Mouse (Mus musculus) adrenal gland, adult 8-10 months (tissue): ENCODE measurements around the gene Neu4. TPM values are rescaled to one million over a fixed set of nuclear protein-coding genes. Genes with fewer than 3 reads are reported as not detected.
A peak's percentile ranks its signal among the peaks of the same experiment; 100 is the strongest.
"Not testable (repeated sequence)": the region's sequence is repeated elsewhere in the genome, so short reads cannot be mapped to it uniquely, and the experiment has no call there.

ENCODE experiments used
- DNase-seq: peaks from one replicate; pipeline ENCODE4 v3.0.0; 2022
- total RNA-seq, 4 experiments: library from RNA; stranded (reverse); gene quantifications; 2 replicates each; pipeline ENCODE4 v1.2.4; 2022

Neu4 gene
- total RNA-seq = not detected

DNA sequence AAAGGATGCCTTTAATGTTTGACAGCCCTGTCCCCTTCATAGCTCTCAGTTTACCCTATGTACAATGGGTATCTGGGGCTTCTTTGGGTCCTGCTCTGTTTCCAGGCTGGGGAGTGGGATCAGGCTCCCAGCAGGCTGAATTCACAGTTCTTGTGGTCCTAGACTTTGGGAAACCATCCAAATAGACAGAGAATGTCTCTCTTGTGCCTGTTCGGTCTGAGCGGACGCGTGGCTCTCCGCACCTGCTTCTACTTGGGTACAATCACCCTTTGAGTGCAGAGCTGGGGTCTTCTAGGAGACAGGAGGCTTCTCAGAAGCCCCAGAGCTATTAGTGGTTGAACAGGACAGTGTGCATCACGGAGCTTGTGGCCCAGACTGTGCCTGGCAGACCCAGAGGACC, at the start of gene Neu4:
TSS of gene Neu4 (plus strand) at position 301 of the 400 bp plus-strand sequence.
- DNase-seq = no peak

DNA sequence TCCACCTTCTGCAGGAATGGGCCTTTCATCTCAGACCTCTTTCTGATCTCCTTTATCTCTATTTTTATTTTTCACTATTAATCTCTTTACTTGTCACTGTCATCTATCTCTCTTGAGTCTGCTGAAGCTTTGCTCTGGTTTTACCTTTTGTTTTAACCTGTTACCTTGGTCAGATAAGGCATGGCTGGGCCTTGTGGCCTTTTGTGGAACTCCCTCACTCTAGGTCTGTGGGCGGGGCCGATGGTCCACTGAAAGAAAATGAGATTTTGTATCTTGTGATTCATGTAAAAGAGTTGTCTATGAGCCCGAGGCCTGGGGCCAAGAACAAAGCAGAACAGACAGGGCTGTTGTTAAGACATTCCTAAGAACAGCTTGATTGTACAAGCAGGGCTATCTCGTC, 49.5 kb upstream of the Neu4 start:
- DNase-seq = not testable (repeated sequence)

DNA sequence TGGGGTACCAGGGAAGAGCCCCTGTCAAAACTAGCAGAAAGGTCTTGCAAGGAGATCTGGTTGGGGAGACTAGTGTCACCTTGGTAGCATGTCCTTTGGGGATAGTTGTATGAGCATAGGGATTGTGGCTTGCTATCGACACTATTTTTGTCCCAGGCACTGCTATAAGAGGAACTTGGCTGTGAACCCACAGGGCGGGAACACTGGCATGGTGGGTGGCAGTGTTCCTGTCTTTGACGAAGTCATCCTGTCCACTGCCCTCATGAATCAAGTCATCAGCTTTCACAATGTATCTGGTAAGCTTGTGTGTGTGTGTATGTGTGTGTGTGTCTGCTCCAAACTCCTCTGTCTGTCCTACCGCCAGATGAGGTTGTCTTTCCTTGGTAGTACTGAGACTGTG, 44.5 kb upstream of the Neu4 start:
- not testable (repeated sequence) for DNase-seq

DNA sequence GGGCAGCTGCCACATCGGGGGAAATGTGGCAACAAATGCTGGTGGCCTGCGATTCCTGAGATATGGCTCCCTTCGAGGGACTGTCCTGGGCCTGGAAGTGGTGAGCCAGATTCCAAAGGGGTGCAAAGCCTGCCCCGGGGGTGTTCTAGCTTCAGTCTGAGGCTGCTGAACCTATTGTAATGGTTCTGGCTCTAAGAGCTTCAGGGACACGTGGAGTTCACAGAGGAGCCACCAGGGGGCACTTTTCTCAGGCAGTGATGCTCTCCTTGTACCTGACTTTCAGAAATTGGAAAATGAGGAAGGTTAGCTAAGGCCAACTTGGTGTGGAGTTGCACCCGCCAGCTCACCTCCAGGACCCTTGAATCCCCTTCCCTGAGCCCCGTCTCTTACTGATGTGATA, 42.0 kb upstream of the Neu4 start:
- not testable (repeated sequence) for DNase-seq

DNA sequence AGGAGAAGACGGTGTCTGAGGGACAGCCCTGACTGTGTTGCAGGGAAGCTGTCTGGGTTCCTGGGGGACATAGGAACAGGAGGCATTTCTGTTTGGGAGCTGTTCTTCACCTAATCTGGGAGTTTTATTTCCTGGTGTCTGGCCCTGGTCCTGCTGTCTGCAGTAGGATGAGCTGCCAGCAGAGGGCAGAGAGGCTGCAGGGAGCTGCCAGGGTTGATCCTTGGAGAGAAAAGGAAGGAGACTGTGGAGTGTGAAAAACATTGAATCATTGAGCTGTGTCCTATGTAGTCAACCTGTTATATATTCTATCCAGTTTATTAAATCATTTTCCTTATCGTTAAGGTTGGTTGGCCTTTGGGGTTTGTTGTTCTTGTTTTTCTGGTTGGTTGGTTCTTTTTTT, 39.3 kb upstream of the Neu4 start:
- not testable (repeated sequence) for DNase-seq

DNA sequence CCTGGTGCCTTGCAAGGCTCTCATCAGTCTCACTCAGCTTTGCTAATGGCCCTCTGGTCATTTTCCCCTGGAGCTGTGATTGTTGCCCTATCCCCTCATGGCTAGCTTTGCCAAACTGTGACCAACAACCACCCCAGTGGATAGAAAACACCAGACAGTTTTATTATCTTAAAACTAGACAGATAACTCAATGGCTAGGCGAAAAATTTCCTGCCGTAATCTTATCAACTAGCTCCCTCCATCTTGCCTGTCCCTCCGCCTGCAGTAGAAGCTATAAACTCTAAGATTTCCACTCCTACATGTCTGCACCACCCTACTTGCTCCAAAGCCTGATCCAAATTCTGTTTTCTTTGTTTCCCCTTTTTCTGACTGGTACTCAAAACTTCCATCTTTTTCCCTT, 34.1 kb upstream of the Neu4 start:
- DNase-seq = no peak

DNA sequence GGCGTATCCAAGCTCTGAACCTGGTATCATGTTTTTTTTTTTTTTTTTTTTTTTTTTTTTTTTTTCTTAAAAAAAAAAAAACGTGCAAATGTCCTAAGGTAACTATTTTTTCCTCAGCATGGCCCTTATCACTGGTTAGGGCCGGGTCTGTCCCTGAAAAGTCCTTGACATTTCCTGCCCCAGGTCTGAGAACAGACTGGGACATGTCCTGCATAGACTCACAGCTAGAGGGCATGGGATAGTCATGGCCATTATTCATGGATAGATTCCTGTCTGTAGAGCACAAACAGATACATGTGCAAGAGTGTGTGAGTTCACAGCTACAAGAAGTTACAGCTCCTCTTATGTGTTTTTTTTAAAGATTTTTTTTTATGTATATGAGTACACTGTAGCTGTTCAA, 31.5 kb upstream of the Neu4 start:
- DNase-seq = peak; percentile 21

DNA sequence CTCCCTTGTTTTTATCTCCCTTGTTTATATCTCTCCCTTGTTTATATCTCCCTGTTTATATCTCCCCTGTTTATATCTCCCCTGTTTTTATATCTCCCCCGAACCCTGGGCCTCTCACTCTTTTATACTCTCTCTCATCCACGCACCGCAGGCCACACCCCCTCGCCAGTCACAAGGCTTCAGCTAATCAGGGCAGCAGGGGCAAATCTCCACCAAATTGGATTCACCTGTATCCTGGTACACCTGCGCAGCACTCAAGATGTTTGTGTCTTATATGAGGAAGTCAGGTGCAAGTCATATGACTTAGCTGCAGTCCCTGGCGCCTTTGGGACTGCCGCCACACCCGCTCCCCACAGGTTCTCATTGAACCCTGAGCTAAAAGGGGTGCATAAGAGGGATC, 30.0 kb upstream of the Neu4 start, which contains the start of gene Gal3st2c:
TSS of gene Gal3st2c (plus strand) at position 301 of the 400 bp plus-strand sequence.
- not testable (repeated sequence) for DNase-seq

DNA sequence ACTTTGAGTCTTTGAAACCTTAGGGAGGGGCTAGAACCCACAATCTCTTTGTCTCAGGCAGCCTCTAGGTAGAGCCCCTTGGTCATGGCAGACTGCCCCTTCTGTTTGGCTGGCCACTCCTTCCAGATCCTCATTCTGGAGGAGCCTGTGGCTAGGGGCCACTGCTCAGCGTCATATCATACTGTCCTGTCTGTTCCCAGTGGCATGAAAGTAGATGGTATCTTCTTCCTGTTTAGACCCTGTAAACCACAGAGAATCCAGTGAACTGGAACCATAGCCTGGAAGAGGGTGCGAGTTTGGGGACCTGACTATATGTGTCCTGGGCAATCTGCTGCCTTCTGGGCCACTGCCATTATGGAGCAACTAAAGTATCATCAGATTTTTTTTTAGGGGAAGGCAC, 29.2 kb upstream of the Neu4 start:
- not testable (repeated sequence) for DNase-seq

DNA sequence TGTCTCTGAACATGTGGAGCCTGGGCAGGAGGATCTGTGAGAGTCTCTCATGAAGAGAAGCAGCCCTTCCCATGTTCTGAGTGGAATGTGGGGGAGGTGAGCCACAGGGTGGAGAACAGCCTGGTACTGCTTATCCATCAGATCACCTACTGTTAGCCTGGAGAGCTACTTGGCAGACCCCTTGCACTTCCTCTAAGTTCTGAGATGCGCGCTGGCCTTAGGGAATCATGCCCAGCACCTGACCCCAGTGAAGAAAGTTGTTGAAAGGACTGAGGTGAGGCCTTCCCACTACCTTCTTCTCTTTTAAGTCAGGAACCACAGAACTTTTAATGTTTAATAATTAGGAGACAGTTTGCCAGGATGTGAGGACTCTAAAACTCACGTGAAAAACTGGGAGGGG, 28.8 kb upstream of the Neu4 start:
- DNase-seq = not testable (repeated sequence)

DNA sequence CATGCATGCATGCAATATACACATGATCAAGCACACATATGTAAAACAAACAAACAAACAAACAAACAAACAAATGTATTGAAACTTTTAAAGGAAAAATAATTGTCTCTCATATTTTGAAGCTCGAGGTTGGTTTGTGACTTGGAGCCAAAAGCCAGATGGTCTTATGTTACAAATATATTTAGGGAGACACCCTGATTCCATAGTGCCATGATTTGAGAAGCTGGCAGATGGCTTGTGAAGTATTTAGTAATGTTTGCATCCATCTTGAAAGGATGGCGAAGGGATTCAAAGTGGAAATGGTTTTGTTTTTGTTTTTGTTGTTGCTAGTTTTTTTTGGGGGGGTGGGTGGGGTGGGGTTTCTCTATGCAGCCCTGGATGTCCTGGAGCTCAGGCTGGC, 19.2 kb upstream of the Neu4 start:
- no peak for DNase-seq

DNA sequence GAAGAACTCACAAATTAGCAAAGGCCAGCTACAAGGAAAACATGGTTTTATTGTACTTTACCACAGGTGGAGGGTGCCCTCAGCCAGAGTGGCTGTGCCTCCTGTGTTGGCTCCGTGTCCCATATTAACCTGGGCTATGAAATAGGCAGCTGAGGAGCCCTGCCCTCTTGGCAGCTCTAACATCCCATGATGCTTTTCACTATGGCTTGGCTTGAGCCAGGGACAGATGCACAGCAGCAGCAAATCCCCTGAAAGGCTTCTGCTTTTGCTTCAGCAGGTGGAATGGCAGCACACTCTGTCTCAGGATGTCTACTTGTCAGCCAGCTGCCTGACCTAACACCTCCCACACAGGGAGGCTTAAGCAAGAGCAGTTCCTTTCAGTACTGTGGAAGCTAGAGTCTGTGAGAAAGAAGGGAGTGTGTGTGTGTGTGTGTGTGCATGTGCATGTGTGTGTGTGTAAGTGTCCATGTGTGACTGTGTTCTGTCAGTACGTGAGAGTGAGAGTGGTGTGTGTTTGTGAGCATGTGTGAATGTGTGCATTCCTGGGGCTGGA, 14.2 kb upstream of the Neu4 start:
- not testable (repeated sequence) for DNase-seq

DNA sequence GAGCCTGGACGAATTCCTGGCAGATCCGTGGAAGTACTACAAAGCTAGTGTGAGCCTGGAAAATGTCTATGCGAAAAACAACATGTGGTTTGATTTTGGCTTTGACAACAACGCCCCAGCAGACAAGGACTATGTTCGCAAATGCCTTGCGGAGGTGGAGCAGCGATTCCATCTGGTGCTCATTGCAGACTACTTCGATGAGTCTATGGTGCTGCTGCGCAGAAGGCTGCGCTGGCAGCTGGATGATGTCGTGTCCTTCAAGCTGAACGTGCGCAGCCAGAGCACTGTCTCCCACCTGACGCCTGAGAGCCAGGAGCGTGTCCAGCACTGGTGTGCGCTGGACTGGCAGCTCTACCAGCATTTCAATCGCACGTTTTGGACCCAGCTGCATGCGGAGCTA, 11.4 kb upstream of the Neu4 start:
- not testable (repeated sequence) for DNase-seq

DNA sequence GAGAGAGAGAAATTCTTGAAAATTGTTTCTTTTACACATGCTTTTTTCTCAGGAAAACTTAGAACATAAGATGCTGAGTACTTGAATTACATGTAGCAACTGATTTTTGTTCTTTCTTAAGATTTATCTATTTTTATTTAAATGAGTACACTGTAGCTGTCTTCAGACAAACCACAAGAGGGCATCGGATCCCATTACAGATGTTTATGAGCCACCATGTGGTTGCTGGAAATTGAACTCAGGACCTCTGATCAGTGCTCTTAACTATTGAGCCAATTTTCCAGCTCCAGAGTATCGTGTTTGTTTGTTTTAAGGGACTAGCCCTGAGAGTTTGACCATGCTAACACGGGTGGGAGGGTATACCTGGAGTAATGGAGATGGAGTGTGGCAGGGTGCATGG, 8.6 kb upstream of the Neu4 start:
- no peak for DNase-seq

DNA sequence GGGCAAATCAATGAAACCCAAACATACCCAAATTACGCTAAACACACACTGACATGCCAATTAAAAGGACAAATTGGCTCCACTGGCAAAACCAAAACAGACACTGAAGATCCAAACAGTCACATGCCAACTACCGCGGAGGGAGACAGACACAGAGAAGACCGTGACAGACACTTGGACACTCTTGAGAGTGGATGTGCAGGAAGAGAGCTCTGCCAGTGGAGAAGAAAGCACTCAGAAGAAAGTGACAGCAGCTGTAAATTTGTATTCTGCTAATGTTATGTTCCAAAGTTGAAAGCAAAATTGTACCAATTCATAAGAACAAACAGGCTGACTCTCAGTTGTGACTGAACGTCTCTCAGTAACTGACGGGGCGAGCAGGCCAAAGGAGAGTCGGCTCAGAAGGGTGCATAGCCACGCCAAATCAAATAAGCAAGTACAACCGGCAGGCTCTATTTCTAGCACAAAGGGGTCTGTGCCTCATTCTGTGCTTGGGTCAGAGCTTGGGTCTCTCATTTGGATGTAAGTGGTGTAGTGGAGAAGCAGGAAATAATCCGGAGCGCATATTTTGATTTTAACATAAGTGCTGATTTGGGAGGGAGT, 7.4 kb downstream of the Neu4 start:
- DNase-seq = no peak

DNA sequence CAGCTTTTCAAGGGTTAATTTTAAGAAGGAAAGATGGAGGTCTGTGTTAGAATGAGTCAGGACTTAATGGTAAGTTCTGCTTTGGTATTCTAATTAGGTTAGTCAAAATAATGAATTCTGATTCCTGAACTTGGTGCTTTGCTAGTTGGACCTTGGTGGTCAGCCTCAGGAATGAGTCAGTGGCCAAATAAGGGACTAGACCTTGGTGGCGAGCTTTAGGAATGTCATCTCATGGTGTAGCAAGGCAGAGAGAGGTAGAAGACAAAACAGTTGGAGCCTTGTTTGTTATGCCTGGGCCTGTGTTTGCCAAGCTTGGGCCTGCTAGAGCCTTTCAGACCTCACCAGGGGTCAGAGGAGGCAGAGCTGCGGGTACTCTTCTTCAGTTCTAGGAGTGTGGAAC, 8.5 kb downstream of the Neu4 start:
- DNase-seq = peak; percentile 55

DNA sequence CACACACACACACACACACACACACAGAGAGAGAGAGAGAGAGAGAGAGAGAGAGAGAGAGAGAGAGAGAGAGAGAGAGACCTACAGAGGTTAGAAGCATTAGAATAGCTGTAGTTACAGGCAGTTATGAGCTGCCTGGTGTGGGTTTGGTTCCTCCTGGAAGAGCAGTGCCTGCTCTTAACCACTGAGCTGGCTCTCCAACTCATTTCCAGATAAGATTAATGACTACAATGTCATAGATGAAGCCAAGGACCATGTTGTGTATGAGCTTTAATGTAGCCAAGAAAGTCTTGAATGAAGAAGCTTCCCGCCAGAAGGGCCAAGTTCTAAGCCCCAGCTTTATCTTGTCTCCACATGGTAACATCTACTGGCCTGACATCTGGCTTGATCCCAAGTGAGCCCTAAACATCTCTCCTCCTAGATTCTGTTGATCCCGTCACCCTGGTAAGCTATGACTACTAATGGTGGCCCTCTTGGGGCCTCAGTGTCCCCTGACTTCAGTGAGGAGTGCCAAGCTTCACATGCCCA, 12.9 kb downstream of the Neu4 start:
- DNase-seq = no peak

DNA sequence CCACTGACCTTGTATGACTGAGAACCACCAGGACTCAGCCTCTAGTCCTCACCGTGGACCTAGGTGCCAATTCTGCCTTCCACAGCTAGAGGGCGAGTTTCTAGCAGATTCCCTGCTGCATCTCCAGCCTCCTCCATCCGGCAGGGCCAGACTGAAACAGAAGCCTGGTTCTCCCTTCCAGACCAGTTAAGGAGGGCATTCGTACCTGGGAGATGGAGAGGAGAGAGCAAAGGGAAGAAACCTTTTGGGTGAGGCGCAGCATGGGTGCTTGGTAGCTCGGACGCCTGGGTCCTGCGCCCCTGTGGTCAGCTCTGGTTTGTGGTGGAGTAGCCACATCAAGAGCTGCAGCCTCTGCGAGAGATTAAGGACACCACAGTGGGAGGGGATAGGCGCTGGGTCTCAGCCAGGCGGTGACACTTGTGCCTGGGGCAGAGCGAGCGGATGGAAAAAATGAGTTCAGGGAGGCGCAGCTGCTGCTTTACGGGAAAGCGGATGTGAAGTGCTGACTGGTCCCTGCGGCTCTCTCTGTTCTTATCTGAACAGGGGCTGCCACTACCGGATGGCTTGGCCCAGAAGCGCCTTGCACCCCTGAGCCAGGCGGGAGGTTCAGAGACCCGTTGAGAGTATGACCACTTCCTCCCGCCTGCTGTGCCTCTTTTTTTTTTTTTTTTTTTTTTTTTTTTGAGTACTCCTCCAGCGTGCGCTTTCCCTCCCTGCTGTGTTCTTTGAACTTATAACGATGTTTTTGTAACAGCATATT, 14.9 kb downstream of the Neu4 start:
- DNase-seq = peak; percentile 88

DNA sequence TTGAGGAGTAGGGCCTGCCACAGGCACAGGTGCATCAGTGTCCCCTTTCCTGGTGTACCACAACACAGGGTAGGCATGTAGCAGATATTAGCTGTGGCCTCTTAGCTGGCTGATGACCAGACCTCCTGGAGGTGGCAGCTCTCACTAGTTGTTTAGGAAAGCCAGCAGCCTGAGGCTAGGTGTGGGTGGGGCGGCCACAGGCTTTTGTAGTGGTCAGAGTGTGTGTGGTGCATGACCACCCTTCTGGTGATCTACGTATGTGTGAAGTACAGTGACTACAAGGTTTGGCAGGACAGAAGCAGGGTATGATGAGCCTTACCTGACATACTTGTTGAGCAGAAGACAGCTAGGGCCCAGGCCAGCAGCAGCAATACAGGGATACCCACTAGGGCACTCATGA, 20.1 kb downstream of the Neu4 start:
- no peak for DNase-seq

DNA sequence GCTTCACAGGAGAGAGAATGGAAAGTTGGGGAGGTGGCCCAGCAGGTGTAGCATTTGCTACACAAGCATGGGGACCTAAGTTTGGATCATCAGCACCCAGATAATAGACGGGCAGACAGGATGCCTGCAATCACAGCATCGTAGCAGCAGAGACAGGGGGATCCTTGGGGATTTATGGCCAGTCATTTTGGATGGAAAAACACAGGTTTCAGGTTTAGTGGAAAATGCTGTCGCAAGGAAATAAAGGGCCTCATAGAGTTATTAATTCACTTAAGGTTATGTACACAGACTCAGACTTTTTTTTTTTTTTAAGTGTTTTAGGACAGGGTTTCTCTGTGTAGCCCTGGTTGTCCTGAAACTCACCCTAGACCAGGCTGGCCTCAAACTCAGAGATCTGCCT, 25.3 kb downstream of the Neu4 start:
- no peak for DNase-seq

DNA sequence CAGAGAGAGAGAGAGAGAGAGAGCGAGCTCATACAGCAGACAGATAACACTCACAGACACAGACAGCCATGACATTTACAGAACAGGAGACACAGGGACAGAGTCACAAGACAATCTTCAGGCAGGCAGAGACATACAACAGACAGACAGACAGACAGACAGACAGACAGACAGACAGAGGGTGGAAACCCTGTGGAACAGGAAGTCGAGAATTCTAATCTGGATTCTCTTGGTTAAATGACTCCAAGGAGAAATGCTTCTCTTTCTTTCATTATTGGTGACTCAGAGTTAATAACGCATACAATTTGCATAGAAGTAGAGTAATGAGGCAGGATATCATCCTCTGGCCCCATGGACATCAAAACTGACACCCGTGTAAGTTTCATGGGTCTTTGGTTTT, 26.3 kb downstream of the Neu4 start:
- DNase-seq = no peak

DNA sequence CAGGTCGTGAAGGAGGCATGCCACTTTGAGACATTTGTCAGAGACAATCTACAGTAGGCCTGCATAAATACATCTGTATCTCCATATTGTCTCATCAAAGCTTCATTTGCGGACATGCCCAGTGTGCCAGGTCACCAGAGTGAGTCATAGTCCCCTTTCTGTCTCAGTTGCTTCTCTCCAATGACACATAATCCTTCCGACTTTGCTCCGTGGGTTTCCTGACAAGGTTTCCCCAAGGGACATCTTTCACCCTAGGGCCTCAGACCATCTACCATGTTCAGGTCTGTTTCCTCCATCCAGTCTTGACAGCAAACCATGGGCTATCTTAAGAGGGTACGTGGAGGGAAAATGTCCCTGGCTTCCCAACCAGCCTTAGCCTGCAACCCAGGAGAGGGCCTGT, 30.9 kb downstream of the Neu4 start:
- no peak for DNase-seq

DNA sequence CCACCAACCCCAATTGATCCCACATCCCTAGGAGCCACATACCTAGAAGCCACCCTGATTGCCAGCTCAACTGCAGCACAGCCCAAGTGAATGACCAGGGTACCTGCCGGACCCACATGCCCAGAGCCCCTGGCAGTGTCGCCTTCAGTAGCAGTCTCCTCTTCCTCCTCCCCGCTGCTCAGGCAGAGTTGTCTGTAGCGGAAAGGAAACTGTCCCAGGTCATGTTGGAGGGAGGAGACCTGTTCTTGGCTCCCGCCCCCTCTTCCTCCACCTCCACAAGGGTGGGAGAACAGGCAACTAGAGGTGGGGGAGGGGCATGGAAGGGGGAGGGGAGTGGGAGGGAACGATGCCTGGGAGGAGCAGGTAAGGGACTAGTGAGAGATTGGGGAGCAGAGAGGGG, 32.1 kb downstream of the Neu4 start, which contains the start of gene Pdcd1:
TSS of gene Pdcd1 (minus strand) at position 181 of the 400 bp plus-strand sequence.
- no peak for DNase-seq
